Mouse (Mus musculus): Measurements from ENCODE around the gene Snca. TPM values are rescaled to one million over a fixed set of nuclear protein-coding genes. Genes with fewer than 3 reads are reported as not detected.
A peak's percentile ranks its signal among the peaks of the same experiment; 100 is the strongest.

Snca gene
- 1 to 10 TPM; 5.3 TPM for total RNA-seq (2021)
- 0.09 and 0.49 TPM in 2 replicates for polyA plus RNA-seq (2012; rRNA removed)
- long read RNA-seq, partial matches to known transcripts = 0 of 3 reads
- long read RNA-seq, other reads (novel, unspliced or antisense) = 0 of 3 reads

DNA sequence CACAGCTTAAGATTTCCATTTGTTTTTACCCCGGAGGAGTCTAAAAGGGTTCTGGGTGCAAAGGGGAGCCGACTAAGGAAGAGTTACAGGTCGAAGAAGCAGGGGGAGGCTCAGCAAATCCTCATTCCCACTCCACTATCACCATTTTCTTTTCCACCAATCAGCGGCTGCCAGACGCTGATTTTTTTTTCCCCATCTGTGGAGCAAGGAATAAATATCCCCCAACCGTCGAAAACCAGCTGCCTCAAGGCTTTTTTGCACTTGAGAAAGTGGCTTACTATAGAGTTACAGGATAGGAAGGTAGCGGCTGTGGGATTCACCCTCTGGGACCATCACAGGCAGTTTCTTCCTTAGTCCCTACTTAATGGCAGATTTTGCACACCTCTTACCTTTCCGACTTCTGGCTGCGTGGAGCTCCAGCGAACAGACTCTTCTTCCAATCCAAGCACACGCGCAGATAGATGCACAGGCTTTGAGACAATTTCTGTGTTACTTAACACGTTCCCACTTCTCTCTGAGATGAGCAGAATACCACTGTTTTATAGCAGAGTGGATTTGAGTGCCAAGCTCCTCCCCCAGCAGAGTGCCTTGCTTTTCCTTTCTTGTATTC lies at the start of gene Snca:
TSS of gene Snca (minus strand) at position 574 of the 610 bp plus-strand sequence.
- peak; percentile 1 for DNase-seq

DNA sequence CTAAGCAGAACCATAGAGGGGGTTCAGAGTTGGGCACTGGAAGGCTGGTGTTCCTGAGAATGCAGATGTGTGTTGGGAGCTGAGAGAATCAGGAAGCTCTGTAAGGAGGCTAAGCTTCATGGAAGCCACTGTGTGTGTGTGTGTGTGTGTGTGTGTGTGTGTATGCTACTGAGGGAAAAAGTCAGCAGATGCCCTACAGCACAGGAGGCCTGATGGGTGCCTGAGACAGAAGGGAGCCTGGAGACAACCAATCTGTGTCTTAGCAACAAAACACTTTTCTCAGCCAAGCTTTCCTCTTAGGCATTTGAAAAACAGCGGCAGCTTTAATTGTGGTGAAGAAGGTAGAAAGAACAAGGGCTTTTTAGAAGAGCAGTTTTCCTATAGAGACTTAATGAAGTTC lies 40.5 kb upstream of the Snca start:
- DNase-seq = no peak

- DNase-seq = no peak
Observed at GRCm38 (mm10) chr6:60856599-60856998, 26.9 kb upstream of the Snca start.

DNA sequence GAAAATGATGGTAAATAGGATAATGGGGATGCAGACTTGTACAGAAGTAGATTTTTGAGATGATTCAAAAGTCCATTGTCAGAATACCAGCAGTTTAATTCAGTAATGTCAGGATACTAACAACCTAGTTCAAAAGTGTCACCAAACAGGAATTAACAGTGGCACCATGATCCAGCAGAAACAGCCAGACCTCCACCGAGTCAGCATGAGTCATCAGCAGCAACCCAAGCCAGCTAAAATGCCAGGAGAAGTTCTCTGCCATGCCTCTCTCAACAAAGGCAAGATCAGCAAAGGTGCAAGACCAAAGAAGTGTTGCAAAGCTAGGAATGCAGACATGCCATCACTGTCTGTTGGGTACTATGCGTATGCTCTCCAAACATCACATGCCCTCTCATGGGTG lies 22.0 kb upstream of the Snca start:
- no peak for DNase-seq

- peak; percentile 54 for DNase-seq
Observed at GRCm38 (mm10) chr6:60828429-60829264, 1.0 kb downstream of the Snca start.

- no peak for DNase-seq
Observed at GRCm38 (mm10) chr6:60828047-60828428, 1.6 kb downstream of the Snca start.

DNA sequence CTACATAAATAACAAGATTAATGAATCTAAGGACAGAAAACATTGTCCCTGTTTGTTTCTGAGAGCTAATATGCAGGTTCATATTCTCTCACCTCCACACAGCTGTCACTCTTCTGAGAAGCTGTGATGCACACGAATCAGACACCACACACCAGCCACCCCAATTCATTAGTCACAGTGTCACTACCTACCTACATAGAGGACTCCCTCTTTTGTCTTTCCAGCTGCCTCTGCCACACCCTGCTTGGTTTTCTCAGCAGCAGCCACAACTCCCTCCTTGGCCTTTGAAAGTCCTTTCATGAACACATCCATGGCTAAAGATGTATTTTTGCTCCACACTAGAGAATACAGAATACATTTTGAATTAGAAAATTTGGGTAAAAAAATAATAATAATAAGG lies 2.4 kb downstream of the Snca start:
- DNase-seq = no peak

GRCm38 (mm10) chr6:60819272-60819671 lies 10.4 kb downstream of the Snca start:
- no peak for DNase-seq

DNA sequence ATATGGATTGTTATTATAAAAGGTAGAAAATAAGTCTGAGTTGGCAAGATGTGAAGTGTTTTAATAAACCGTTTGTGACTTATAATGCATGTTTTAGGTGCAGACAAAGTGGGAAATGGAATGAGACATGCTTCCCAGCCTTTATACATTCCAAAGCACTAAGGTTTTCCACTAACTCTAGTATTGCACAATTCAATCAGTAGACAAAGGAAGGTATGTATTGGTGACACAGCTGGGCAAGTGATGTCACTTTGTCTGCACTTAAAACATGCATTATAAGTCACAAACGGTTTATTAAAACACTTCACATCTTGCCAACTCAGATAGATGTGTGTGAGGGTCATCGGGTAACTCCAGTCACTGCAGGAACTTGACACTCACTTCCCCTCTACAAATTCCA lies 16.1 kb downstream of the Snca start:
- no peak for DNase-seq

GRCm38 (mm10) chr6:60798266-60798665 lies 31.4 kb downstream of the Snca start:
- no peak for DNase-seq

DNA sequence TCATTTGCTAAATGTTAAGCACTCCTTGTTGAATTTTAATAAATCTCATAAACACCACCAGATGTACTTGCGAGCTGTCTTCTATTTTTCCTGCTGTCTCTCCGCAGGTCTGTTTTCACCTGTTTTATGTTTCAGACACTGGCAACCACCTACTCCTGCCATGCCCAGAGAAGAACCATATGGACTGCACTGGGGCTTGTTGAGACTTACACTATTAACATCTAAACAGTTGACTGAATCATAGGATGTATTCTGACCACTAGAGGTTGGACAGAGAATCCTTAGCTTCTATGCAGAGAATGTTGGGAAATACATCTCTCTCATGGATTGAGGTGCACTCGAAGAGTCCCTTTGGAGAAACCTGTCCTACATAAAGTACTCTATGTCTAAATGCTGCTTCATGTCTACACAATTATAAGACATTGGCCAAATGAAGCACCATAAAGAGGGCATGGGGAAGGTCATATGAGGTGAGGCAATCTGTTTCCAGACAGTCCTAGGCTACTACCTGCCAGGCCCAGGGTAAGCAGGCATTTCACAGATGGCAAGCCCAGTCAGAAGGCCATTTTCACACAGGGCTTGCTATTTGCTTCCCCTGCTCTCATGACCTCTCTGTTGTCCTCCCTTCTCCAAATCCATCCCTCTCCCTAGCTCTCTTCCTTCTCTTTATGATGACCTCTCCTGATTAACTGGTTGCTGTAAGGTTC lies 35.8 kb downstream of the Snca start:
- no peak for DNase-seq

DNA sequence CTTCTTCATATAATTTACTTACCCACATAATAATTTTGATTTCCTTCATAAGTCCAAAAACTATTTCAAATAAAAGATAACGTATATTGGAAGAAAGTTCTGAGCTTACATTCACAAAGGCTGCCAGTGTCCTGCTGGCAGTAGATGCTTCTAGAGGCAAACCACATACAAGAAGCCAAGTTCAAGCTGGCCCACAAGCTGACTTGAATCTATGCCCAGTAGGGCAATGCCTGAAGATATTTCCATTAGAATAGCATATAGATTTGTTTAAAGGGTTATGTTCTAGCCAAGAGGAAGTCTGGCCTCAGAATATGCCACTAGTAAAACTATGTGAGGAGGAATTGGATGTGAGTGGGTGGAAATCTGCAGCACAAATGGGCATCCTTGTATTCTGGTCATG lies 42.7 kb downstream of the Snca start:
- DNase-seq = no peak

DNA sequence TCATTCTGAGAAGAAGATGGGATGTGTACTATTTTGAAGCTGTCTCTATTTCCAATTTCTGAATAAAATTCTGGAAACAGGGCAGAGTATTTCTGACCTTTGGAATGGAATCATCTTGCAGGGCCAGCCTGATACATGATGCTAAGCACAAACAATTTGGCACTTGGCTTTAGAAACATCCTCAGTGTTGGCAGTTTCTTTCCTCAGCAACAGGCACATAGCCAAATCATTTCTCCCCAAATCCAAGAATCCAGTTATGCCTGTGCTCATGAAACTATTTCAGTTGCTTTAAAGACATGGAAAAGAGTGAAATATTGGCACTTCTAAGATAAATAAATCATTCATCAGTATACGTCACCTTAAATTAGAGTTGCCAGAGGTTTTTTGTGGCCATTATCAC lies 57.8 kb downstream of the Snca start:
- DNase-seq = no peak

- no peak for DNase-seq
Observed at GRCm38 (mm10) chr6:60765696-60766095, 64.0 kb downstream of the Snca start.

DNA sequence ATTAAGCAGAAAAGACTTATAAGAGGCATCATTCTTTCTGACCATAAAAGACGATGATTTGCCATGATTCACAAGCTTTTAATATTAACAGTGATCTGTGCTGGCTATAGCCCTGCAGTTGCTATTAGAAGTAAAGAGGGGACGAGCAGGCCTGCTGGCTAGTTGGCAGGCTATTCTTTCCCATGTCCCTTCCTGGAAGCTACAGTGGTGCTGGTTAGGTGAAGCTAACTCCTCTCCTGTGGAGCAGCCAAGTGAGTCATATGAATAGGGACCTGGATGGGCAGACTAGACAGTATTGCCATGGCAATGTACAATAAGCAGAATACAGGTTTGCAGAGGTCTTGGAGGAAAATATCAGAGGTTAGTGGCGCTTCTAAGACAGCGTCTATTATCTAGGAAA lies 66.8 kb downstream of the Snca start:
- DNase-seq = no peak

DNA sequence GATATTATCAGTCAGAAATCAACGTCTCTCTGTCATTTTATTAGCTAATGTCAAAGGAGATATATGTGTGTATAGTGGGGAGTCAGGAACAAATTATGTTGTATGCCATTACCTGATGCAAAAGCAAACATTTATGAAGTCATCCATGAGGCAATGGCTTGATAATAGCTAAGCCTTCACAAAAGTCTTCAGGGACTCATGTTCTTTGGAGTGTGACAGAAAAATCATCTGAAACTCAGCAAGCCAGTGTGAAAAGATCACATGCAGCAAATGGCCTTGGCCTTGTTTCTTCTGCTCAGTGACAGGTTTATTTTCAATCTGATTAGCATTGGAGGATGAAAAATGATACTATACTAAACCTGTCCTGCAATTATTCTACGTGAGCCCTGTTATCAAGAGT lies 67.9 kb downstream of the Snca start:
- DNase-seq = no peak

DNA sequence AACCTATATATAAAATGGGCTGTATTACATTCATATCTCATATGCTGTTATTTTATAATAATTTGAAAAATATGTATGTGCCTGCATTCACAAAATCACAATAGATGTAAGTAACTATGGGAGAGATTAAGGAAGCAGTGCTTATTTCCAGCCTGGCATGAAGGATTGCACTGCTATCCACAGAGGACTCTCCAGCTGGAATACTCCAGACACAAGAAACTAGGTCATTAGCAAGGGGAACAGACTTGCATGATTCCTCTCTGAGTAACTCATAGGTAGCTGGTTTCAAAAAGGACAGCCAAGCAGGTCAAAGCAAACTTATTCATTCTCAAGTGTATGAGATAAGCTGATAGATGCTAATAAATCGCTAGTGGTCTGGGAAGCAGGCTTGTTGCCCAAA lies 74.7 kb downstream of the Snca start:
- no peak for DNase-seq

- DNase-seq = no peak
Observed at GRCm38 (mm10) chr6:60745965-60746364, 83.7 kb downstream of the Snca start.

DNA sequence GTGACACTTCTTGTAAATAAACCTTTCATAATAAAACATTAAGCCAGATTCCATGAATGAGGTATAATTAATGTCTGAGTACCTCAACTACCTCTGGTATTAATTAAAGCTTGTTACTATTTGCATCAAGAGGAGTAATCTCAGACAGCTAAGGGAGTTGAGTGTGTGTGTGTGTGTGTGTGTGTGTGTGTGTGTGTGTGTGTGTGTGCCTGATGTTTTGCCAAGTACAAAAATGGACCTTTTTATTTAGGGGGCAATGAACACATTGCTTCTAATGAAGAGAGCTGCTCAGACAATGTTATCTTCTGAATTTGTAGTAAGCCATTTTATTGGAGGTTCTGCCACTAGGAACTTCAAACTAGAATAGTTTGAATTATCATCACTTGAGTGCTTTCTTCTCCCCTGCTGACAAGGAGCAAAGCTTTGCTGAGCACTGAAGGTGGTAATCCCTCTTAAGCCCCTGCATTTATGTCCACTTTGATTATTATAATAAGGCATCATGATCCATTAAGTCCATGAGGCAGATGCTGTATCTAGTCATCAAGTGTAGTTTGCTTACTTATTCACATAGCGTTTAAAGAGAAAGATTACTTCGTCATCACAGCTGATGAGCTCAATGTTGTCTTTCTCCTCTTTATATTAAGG lies 88.1 kb downstream of the Snca start:
- no peak for DNase-seq

DNA sequence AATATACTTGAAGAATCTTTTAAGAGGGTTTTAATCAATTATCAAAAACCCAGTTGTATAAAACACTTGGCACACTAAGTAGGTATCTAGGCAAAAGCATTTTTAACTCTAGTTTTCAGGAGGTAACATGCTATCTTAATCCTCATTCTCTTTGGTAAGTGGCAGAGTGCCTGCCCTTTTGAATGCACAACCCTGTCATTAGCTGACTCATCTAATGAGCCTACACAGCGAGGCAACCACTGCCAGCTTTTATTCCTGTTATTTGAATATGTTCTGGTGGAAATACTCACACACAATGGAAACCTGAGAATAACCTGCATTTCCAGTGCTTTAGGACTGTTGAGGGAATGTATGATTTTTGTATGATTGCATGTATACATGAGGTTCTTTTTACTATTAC lies 89.9 kb downstream of the Snca start:
- DNase-seq = no peak

DNA sequence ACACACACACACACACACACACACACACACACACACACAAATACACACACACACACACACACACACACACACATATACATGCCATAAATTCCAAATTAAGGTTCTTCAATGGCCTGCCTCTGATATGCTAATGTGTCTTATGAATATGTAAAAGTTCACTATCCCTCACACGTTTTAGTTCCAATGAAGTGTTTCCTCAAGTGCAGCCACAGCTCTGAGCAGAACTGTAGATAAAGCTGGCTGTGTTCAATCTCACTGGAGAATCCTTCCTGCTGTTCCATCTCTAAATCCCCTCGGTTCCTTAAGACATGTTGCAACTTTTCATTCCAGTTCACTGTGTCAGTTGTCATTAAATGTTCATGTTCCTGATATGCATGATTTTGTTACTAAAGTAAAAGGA lies 98.5 kb downstream of the Snca start:
- no peak for DNase-seq

DNA sequence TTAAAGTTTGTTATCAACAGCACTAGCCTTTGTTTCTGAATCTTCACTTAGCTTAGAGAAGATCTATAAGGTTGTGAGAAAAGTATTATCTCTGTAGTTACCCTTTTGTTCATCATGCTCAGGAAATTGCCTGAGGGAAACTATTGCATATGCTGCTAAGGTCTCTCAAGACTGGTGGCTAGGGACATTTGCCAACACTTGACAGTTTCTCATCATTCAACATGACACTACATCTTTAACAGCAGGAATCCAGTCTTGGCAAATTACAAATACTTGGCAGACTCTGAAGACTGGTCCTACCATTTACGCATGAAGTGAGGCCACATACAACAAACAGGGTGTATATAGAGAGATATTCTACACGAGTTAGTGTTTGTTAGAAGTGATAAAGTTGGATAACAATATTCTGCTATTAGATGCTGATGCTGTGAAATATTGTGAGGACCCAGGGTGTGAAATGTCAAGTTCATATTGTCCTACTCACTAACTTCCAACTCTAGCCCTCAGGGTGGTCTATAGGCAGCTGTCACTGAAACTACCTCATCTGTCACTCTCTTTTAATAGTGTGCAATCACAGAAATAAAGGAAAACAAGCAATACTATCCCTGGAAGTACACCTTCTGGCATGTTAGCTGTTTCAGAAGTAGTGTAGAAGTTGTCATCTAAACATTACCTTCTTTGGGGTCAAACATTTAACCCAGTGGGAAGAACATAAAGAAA lies 105.4 kb downstream of the Snca start:
- no peak for DNase-seq
